Mouse (Mus musculus) embryonic facial prominence, embryonic 15.5 days (tissue): ENCODE results near the gene Ptpn5. TPM values are rescaled to one million over a fixed set of nuclear protein-coding genes. Genes with fewer than 3 reads are reported as not detected.
A peak's percentile ranks its signal among the peaks of the same experiment; 100 is the strongest.

Source experiments
- ATAC-seq: fragments of 200-750 bp; cut with Nextera tagmentation; 2 replicates; pipeline ENCODE4 v1.8.0; 2017; ENCODE audit warnings: low read depth, moderate TSS enrichment; ENCODE audit not compliant: insufficient number of reproducible peaks, low FRiP score, low TSS enrichment
- H3K27ac ChIP-seq: fragments of 300-500 bp; sonication (generic); replicated peaks from 2 replicates; pipeline ENCODE4 v1.5.1; 2015; ENCODE audit warnings: mild to moderate bottlenecking, inconsistent platforms
- H3K27me3 ChIP-seq: fragments of 300-500 bp; sonication (generic); 2 replicates; pipeline ENCODE4 v1.6.1; 2015; ENCODE audit warnings: inconsistent platforms
- H3K36me3 ChIP-seq: fragments of 300-500 bp; sonication (generic); 2 replicates; pipeline ENCODE4 v1.6.1; 2015; ENCODE audit warnings: mild to moderate bottlenecking, inconsistent platforms
- H3K4me1 ChIP-seq: fragments of 300-500 bp; sonication (generic); 2 replicates; pipeline ENCODE4 v1.6.1; 2015; ENCODE audit warnings: inconsistent platforms
- H3K4me2 ChIP-seq: fragments of 300-500 bp; sonication (generic); replicated peaks from 2 replicates; pipeline ENCODE4 v1.6.1; 2015; ENCODE audit warnings: mild to moderate bottlenecking, inconsistent platforms
- H3K4me3 ChIP-seq: fragments of 300-500 bp; sonication (generic); replicated peaks from 2 replicates; pipeline ENCODE4 v1.5.1; 2015; ENCODE audit warnings: mild to moderate bottlenecking, inconsistent platforms
- H3K9ac ChIP-seq: fragments of 300-500 bp; sonication (generic); 2 replicates; pipeline ENCODE4 v1.6.1; 2015; ENCODE audit warnings: inconsistent platforms
- H3K9me3 ChIP-seq: fragments of 300-500 bp; sonication (generic); replicated peaks from 2 replicates; pipeline ENCODE4 v1.6.1; 2016; ENCODE audit warnings: inconsistent platforms
- WGBS: fragments of 180-500 bp; shearing (Covaris S2); methylation state at CpG from one replicate; pipeline ENCODE4 v1.1.7; 2015; 5-methylcytosine and 5-hydroxymethylcytosine counted together
- polyA plus RNA-seq: library from polyadenylated mRNA; unstranded; fragments of >200 nt; fragmentation: Nextera tagmentation; extraction: Ambion mirVana; gene quantifications from 2 replicates; pipeline ENCODE4 v1.2.1, GENCODE M21; 2015

The Ptpn5 gene
- polyA plus RNA-seq, 1 experiment from 2014 or later, result 0.47 TPM

- no peak for ATAC-seq
- Histone ChIP-seq H3K27ac (no peak overlapping the region), H3K36me3 (no peaks in the 10 kb centered on the region), H3K9me3 (no peaks in the 10 kb centered on the region), H3K4me3 (no peak overlapping the region), H3K4me1 (no peaks in the 10 kb centered on the region), H3K9ac (no peak overlapping the region), H3K4me2 (no peak overlapping the region), H3K27me3 (no peaks in the 10 kb centered on the region)
- WGBS, result 36% methylated on average over 6 of the region's 6 CpGs
Observed at GRCm38 (mm10) chr7:47144299-47144698, 10.8 kb upstream of the Ptpn5 start.

GRCm38 (mm10) chr7:47139823-47140325 is 6.4 kb upstream of the Ptpn5 start:
- no peak for ATAC-seq

GRCm38 (mm10) chr7:47134570-47134969 is 1.1 kb upstream of the Ptpn5 start:
- WGBS, result 31% methylated on average over 5 of the region's 5 CpGs
- Histone ChIP-seq H3K27ac (no peak overlapping the region), H3K9ac (no peak overlapping the region), H3K4me1 (peaks cover 19% of the 10 kb centered on the region), H3K36me3 (no peaks in the 10 kb centered on the region), H3K27me3 (peaks cover 62% of the 10 kb centered on the region), H3K4me2 (no peak overlapping the region), H3K4me3 (no peak overlapping the region), H3K9me3 (no peaks in the 10 kb centered on the region)
- no peak for ATAC-seq

More at GRCm38 (mm10) chr7:47139823-47140325, 6.4 kb upstream of the Ptpn5 start:
- Histone ChIP-seq H3K9me3 (no peaks in the 10 kb centered on the region), H3K9ac (no peak overlapping the region), H3K4me1 (no peaks in the 10 kb centered on the region), H3K4me2 (no peak overlapping the region), H3K36me3 (no peaks in the 10 kb centered on the region), H3K27ac (no peak overlapping the region), H3K4me3 (no peak overlapping the region), H3K27me3 (peaks cover 12% of the 10 kb centered on the region)
- WGBS, result 71% methylated on average over 8 of the region's 8 CpGs

GRCm38 (mm10) chr7:47132931-47133260 is 588 bp downstream of the Ptpn5 start:
- peaks cover 19% of the 10 kb centered on the region for H3K4me1 ChIP-seq
- H3K9ac ChIP-seq, result no peak overlapping the region
- H3K4me3 ChIP-seq, result peak overlapping the region; percentile 53
- H3K27ac ChIP-seq, result no peak overlapping the region
- H3K27me3 ChIP-seq, result peaks cover 62% of the 10 kb centered on the region
- 2% methylated on average over 10 of the region's 10 CpGs for WGBS
- ATAC-seq, result no peak
- no peaks in the 10 kb centered on the region for H3K9me3 ChIP-seq
- no peaks in the 10 kb centered on the region for H3K36me3 ChIP-seq
- peak overlapping the region; percentile 97 for H3K4me2 ChIP-seq

GRCm38 (mm10) chr7:47132180-47132930 is 1.1 kb downstream of the Ptpn5 start:
- peak overlapping the region; percentile 97 for H3K4me2 ChIP-seq
- peak overlapping the region; percentile 10; the same call in 1 of the 2 replicates for H3K9ac ChIP-seq
- peaks cover 19% of the 10 kb centered on the region for H3K4me1 ChIP-seq
- no peaks in the 10 kb centered on the region for H3K9me3 ChIP-seq
- peak; percentile 25; the same call in 1 of the 2 replicates for ATAC-seq
- H3K27ac ChIP-seq, result no peak overlapping the region
- H3K36me3 ChIP-seq, result no peaks in the 10 kb centered on the region
- H3K27me3 ChIP-seq, result peaks cover 62% of the 10 kb centered on the region
- WGBS, result under 1% methylated on average over 65 of the region's 65 CpGs
- peak overlapping the region; percentile 53 for H3K4me3 ChIP-seq

- H3K27ac ChIP-seq, result no peak overlapping the region
- H3K27me3 ChIP-seq, result peaks cover 62% of the 10 kb centered on the region
- peak overlapping the region; percentile 53 for H3K4me3 ChIP-seq
- WGBS, result 1% methylated on average over 15 of the region's 15 CpGs
- H3K36me3 ChIP-seq, result no peaks in the 10 kb centered on the region
- peak overlapping the region; percentile 10; the same call in 1 of the 2 replicates for H3K9ac ChIP-seq
- H3K9me3 ChIP-seq, result no peaks in the 10 kb centered on the region
- ATAC-seq, result no peak
- peak overlapping the region; percentile 97 for H3K4me2 ChIP-seq
- H3K4me1 ChIP-seq, result peaks cover 19% of the 10 kb centered on the region
Observed at GRCm38 (mm10) chr7:47131840-47132179, 1.7 kb downstream of the Ptpn5 start.

GRCm38 (mm10) chr7:47131258-47131657 is 2.2 kb downstream of the Ptpn5 start:
- no peak overlapping the region for H3K27ac ChIP-seq
- H3K9ac ChIP-seq, result no peak overlapping the region
- H3K27me3 ChIP-seq, result peaks cover 61% of the 10 kb centered on the region
- no peak overlapping the region for H3K4me3 ChIP-seq
- no peak for ATAC-seq
- peaks cover 19% of the 10 kb centered on the region for H3K4me1 ChIP-seq
- no peaks in the 10 kb centered on the region for H3K36me3 ChIP-seq
- H3K4me2 ChIP-seq, result no peak overlapping the region
- 24% methylated on average over 8 of the region's 8 CpGs for WGBS
- no peaks in the 10 kb centered on the region for H3K9me3 ChIP-seq

- H3K4me3 ChIP-seq, result no peak overlapping the region
- H3K4me1 ChIP-seq, result no peaks in the 10 kb centered on the region
- no peak for ATAC-seq
- H3K4me2 ChIP-seq, result no peak overlapping the region
- WGBS, result 83% methylated on average over 3 of the region's 3 CpGs
- H3K36me3 ChIP-seq, result no peaks in the 10 kb centered on the region
- no peak overlapping the region for H3K9ac ChIP-seq
- no peak overlapping the region for H3K27ac ChIP-seq
- no peaks in the 10 kb centered on the region for H3K9me3 ChIP-seq
- H3K27me3 ChIP-seq, result no peaks in the 10 kb centered on the region
Observed at GRCm38 (mm10) chr7:47122026-47122425, 11.5 kb downstream of the Ptpn5 start.

- no peaks in the 10 kb centered on the region for H3K9me3 ChIP-seq
- ATAC-seq, result no peak
- no peaks in the 10 kb centered on the region for H3K36me3 ChIP-seq
- WGBS, result 75% methylated on average over 6 of the region's 6 CpGs
- no peak overlapping the region for H3K4me3 ChIP-seq
- no peak overlapping the region for H3K27ac ChIP-seq
- H3K9ac ChIP-seq, result no peak overlapping the region
- H3K27me3 ChIP-seq, result no peaks in the 10 kb centered on the region
- H3K4me1 ChIP-seq, result no peaks in the 10 kb centered on the region
- no peak overlapping the region for H3K4me2 ChIP-seq
Observed at GRCm38 (mm10) chr7:47116666-47117065, 16.8 kb downstream of the Ptpn5 start.

GRCm38 (mm10) chr7:47115491-47115890 is 18.0 kb downstream of the Ptpn5 start:
- no peak for ATAC-seq
- Histone ChIP-seq H3K27me3 (no peaks in the 10 kb centered on the region), H3K9ac (no peak overlapping the region), H3K27ac (no peak overlapping the region), H3K36me3 (no peaks in the 10 kb centered on the region), H3K4me3 (no peak overlapping the region), H3K9me3 (no peaks in the 10 kb centered on the region), H3K4me2 (no peak overlapping the region), H3K4me1 (no peaks in the 10 kb centered on the region)
- 78% methylated on average over 2 of the region's 2 CpGs for WGBS

- no peaks in the 10 kb centered on the region for H3K36me3 ChIP-seq
- H3K9ac ChIP-seq, result no peak overlapping the region
- H3K27me3 ChIP-seq, result no peaks in the 10 kb centered on the region
- no peak overlapping the region for H3K4me2 ChIP-seq
- no peak for ATAC-seq
- no peaks in the 10 kb centered on the region for H3K4me1 ChIP-seq
- H3K9me3 ChIP-seq, result no peaks in the 10 kb centered on the region
- no peak overlapping the region for H3K4me3 ChIP-seq
- no peak overlapping the region for H3K27ac ChIP-seq
- WGBS, result 88% methylated on average over 7 of the region's 7 CpGs
Observed at GRCm38 (mm10) chr7:47113383-47113782, 20.1 kb downstream of the Ptpn5 start.

GRCm38 (mm10) chr7:47112036-47112435 is 21.4 kb downstream of the Ptpn5 start:
- Histone ChIP-seq H3K4me2 (no peak overlapping the region), H3K36me3 (no peaks in the 10 kb centered on the region), H3K4me3 (no peak overlapping the region), H3K27ac (no peak overlapping the region), H3K9me3 (no peaks in the 10 kb centered on the region), H3K27me3 (no peaks in the 10 kb centered on the region), H3K9ac (no peak overlapping the region), H3K4me1 (no peaks in the 10 kb centered on the region)
- 89% methylated on average over 5 of the region's 5 CpGs for WGBS
- no peak for ATAC-seq
